Mouse (Mus musculus): ENCODE data around the gene Snrpa1.

The Snrpa1 gene

DNA sequence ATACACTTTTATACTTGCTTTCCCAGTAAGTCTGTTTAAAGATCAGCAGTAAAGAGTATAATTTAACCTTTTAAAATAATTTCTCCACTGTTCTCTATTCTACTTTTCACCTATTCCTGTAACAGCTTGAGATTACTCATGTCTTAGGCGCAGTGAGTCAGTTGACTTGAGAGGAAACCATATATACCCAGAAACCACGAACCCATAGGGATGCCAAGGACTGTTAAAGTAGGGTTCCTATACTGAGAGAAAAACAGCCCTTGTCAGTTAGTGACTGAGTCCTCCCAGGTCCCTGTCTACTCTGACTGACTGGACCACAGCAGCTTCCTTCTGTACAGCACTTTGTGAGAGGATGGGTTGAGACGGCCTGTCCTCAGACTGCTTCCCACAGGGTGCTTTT is 59.2 kb downstream of the Snrpa1 start:
- no peak for DNase-seq

DNA sequence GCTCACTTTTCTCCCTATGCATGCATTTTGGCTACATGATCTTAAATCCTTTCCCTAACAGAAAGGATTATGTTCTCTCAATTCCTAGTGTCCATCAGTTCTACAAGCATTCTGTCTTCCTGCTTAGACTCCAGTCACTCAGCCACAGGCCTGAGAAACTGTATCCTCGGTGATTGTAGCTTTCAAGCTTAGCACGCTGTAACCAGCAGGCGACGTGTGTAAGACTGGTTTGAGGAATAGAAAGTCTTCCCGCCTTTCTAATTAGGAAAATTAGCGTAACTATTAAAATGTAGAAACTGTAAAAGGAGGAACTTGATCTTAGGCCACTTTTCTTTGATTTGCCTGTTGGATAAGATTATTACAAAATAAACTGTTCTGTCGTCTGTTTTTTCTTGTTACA is 60.0 kb downstream of the Snrpa1 start:
- no peak for DNase-seq

DNA sequence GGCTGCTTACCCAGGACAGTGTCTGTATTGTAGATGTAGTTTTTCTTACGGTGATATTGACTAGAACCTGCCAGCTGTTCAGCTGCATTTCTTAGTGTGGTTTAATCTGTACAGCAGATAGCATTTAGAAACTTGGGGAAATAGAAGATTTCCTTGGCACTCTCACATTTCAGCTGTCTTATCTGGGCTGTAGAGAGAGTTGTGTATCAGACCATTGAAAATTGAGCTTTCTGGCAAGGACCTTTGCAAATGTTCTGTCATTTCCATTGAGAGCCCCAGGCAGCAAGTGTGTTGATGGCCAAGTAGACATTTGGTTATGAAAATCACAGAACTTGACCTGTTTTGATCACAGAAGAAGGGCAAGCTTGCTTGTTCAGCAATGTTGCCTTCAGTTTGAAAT is 61.3 kb downstream of the Snrpa1 start:
- no peak for DNase-seq

DNA sequence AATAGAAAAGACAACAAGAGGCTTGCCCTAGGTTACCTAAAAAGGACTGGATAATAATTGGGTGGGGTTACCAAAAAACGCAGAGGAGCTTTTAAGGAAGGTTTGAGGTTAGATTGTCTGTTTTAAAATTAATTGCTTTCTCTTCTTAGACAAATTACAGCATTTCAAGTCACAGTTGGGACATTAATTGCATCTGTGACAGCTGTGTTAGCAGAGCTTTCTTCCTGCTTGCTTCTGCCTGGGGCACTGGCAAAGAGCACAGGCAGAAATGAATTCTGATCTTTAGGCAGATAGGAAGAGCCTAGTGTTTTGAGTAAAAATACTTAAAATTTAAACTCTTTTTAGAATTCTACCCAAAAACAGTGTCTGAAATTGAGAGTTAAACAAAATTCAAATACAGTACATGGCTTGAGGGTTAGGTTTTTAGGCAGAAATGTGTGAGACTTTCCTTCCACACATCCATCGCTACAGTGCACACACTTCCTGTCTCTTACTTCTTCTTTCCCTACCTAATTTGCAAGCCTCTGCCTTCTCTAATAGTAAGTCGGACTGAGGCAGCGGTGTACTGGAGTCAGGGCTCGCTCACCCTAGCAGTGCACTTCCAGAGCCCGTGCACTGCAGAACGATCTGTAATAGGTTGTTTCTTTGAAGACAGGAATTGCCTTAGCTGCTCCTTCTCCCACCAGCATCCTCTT is 62.0 kb downstream of the Snrpa1 start:
- DNase-seq = no peak

Data from liver (tissue).